Mouse (Mus musculus): Measurements from ENCODE around the gene Slc7a11. TPM values are rescaled to one million over a fixed set of nuclear protein-coding genes. Genes with fewer than 3 reads are reported as not detected.
A peak's percentile ranks its signal among the peaks of the same experiment; 100 is the strongest.

The Slc7a11 gene
- polyA plus RNA-seq, 1 experiment from 2014 or later: 3.4 TPM

DNA sequence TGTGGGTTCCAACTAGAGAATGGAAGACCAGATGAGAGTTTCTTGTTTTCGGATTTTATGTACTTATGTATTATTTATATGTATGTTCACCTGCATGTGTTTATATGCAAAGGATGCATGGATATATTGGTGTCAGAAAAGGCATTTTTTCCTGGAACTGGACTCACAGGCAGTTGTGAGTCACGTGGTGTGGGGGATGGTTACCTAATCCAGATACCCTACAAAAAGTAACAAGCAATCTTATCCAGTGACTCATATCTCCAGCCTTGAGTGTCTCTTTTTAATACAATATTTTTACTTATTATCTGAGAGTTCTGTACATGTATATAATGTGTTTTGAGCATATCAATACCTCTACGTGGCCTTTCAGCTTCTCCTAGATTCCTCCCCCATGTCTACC is 469.4 kb downstream of the Slc7a11 start:
- WGBS: 82% methylated on average over 3 of the region's 3 CpGs
- Histone ChIP-seq H3K27ac (replicated peaks) (no peak overlapping the region), H3K9me3 (replicated peaks) (no peaks in the 10 kb centered on the region), H3K4me3 (replicated peaks) (no peak overlapping the region), H3K4me1 (no peaks in the 10 kb centered on the region), H3K36me3 (no peaks in the 10 kb centered on the region), H3K9ac (no peak overlapping the region), H3K27me3 (no peaks in the 10 kb centered on the region), H3K4me2 (replicated peaks) (no peak overlapping the region)
- no peak for ATAC-seq (ENCODE audit: insufficient number of reproducible peaks, low FRiP score, low TSS enrichment, low read depth)

- ATAC-seq (ENCODE audit: insufficient number of reproducible peaks, low FRiP score, low TSS enrichment, low read depth): no peak
- Histone ChIP-seq H3K4me2 (replicated peaks) (no peak overlapping the region), H3K27ac (replicated peaks) (no peak overlapping the region), H3K27me3 (no peaks in the 10 kb centered on the region), H3K4me3 (replicated peaks) (no peak overlapping the region), H3K9ac (no peak overlapping the region), H3K36me3 (no peaks in the 10 kb centered on the region), H3K9me3 (replicated peaks) (no peaks in the 10 kb centered on the region), H3K4me1 (no peaks in the 10 kb centered on the region)
- WGBS: 54% methylated on average over 2 of the region's 2 CpGs
Measured at GRCm38 (mm10) chr3:49965569-49965968, 477.8 kb downstream of the Slc7a11 start.

GRCm38 (mm10) chr3:49960581-49960980 is 482.8 kb downstream of the Slc7a11 start:
- ATAC-seq (ENCODE audit: insufficient number of reproducible peaks, low FRiP score, low TSS enrichment, low read depth): no peak
- no peak overlapping the region for H3K27ac ChIP-seq (replicated peaks)
- H3K4me3 ChIP-seq (replicated peaks): no peak overlapping the region
- no peaks in the 10 kb centered on the region for H3K36me3 ChIP-seq
- H3K9ac ChIP-seq: no peak overlapping the region
- 60% methylated on average over 2 of the region's 2 CpGs for WGBS
- no peaks in the 10 kb centered on the region for H3K9me3 ChIP-seq (replicated peaks)
- no peaks in the 10 kb centered on the region for H3K27me3 ChIP-seq
- no peaks in the 10 kb centered on the region for H3K4me1 ChIP-seq
- H3K4me2 ChIP-seq (replicated peaks): no peak overlapping the region

DNA sequence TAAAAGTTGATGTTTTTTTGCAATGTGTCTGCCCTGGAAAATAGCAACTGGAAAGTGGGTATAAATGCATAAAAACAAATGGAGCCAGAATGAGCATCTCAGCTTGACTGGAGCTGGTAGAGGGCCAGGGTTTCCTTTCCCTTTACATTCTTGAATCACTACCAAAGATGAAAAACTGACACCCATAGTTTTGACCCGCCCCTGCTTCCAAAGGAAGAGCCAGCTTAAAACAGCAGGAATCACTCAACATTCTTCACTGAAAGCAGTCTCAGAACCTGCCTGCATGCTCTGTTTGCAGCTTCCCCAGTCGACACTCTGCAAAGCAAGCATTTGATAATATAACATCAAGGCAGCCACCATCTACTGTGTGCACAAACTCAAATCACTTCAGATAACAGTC is 496.6 kb downstream of the Slc7a11 start:
- 0 out of 2 replicates have a peak overlapping the region, but pooled peaks have one; percentile 48 for H3K27ac ChIP-seq (replicated peaks)
- no peak overlapping the region for H3K4me3 ChIP-seq (replicated peaks)

GRCm38 (mm10) chr3:49944783-49945182 is 498.6 kb downstream of the Slc7a11 start:
- no peak for ATAC-seq (ENCODE audit: insufficient number of reproducible peaks, low FRiP score, low TSS enrichment, low read depth)
- no peak overlapping the region for H3K4me3 ChIP-seq (replicated peaks)
- no peak overlapping the region for H3K4me2 ChIP-seq (replicated peaks)
- H3K4me1 ChIP-seq: no peaks in the 10 kb centered on the region
- H3K27ac ChIP-seq (replicated peaks): no peak overlapping the region
- WGBS: 64% methylated on average over 5 of the region's 5 CpGs
- H3K27me3 ChIP-seq: no peaks in the 10 kb centered on the region
- no peaks in the 10 kb centered on the region for H3K36me3 ChIP-seq
- H3K9me3 ChIP-seq (replicated peaks): no peaks in the 10 kb centered on the region
- H3K9ac ChIP-seq: no peak overlapping the region

More for the DNA sequence above, 496.6 kb downstream of the Slc7a11 start:
- ATAC-seq (ENCODE audit: insufficient number of reproducible peaks, low FRiP score, low TSS enrichment, low read depth): no peak
- 20% methylated on average over 2 of the region's 2 CpGs for WGBS
- Histone ChIP-seq H3K9ac (no peak overlapping the region), H3K4me1 (no peaks in the 10 kb centered on the region), H3K27me3 (no peaks in the 10 kb centered on the region), H3K9me3 (replicated peaks) (no peaks in the 10 kb centered on the region), H3K36me3 (no peaks in the 10 kb centered on the region), H3K4me2 (replicated peaks) (no peak overlapping the region)

GRCm38 (mm10) chr3:49937611-49938010 is 505.8 kb downstream of the Slc7a11 start:
- Histone ChIP-seq H3K27me3 (no peaks in the 10 kb centered on the region), H3K4me1 (no peaks in the 10 kb centered on the region), H3K4me2 (replicated peaks) (no peak overlapping the region), H3K4me3 (replicated peaks) (no peak overlapping the region), H3K36me3 (no peaks in the 10 kb centered on the region), H3K9me3 (replicated peaks) (no peaks in the 10 kb centered on the region), H3K9ac (no peak overlapping the region), H3K27ac (replicated peaks) (no peak overlapping the region)
- ATAC-seq (ENCODE audit: insufficient number of reproducible peaks, low FRiP score, low TSS enrichment, low read depth): no peak
- 73% methylated on average over 2 of the region's 2 CpGs for WGBS

DNA sequence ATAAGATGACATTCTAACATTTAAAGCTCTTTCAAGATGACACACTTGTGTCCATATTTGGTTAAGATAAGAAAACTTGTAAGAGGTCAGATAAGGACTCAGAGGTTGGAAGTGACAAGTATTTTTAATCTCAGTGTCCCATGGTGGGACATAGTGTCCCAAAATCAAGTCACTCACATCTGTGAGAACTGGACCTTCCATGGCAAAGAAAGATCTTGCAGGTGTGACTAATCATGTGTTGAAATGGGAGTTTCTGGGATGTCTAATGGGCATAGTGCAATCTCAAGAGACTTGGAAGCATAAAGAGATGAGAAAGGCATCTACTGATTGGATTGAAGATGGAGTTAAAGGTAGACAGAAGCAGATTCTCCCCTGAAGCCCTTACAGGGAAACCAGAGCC is 513.9 kb downstream of the Slc7a11 start:
- 0 out of 2 replicates have a peak, but pooled peaks cover 3% of the 10 kb centered on the region for H3K4me1 ChIP-seq
- H3K9me3 ChIP-seq (replicated peaks): no peaks in the 10 kb centered on the region
- H3K27ac ChIP-seq (replicated peaks): peak overlapping the region; percentile 52; the same call in 1 of the 2 replicates
- no peak overlapping the region for H3K9ac ChIP-seq
- no peak for ATAC-seq (ENCODE audit: insufficient number of reproducible peaks, low FRiP score, low TSS enrichment, low read depth)
- no peak overlapping the region for H3K4me3 ChIP-seq (replicated peaks)
- no peaks in the 10 kb centered on the region for H3K36me3 ChIP-seq
- no peak overlapping the region for H3K4me2 ChIP-seq (replicated peaks)
- H3K27me3 ChIP-seq: no peaks in the 10 kb centered on the region

DNA sequence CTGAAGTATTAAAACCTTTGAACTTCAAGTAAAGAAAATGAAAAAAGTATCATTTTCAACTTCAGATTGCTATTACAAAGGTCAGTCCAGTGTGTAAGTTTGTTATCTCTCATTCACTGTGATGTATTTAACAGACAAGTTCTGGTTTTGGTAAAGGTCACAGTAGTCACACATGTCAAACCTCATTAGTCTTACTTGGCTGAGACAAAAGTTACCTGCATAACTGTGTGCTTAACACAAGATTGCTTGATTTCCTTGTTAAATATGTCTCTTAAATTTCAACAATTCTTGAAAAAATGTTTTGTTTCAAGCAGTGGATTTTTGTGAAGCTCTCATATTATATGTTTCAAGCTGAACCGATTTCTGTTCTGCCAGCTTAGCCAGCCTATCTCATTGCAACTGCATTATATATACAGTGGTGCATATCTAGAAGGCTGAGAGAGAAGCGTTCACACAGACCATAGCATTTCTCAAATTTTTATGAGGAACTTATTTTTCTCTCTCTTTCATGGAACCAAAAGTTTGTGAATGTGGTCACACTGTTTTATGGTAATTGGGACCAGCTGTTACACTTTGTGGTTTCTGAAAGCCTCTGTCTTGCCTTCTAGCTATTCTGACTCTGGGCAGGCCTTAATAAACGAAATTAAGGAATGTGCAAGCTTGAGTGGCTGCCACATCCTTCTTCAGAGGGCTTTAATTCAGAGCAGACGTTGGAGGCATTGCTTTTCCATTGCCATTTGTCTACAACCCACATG is 514.7 kb downstream of the Slc7a11 start:
- Histone ChIP-seq H3K27me3 (no peaks in the 10 kb centered on the region), H3K9me3 (replicated peaks) (no peaks in the 10 kb centered on the region), H3K27ac (replicated peaks) (peak overlapping the region; percentile 76), H3K4me2 (replicated peaks) (no peak overlapping the region), H3K9ac (no peak overlapping the region), H3K36me3 (no peaks in the 10 kb centered on the region), H3K4me3 (replicated peaks) (no peak overlapping the region), H3K4me1 (0 out of 2 replicates have a peak, but pooled peaks cover 3% of the 10 kb centered on the region)
- 13% methylated on average over 4 of the region's 4 CpGs for WGBS
- peak; percentile 88 for ATAC-seq (ENCODE audit: insufficient number of reproducible peaks, low FRiP score, low TSS enrichment, low read depth)

GRCm38 (mm10) chr3:49913929-49914328 is 529.5 kb downstream of the Slc7a11 start:
- no peak for ATAC-seq (ENCODE audit: insufficient number of reproducible peaks, low FRiP score, low TSS enrichment, low read depth)
- no peaks in the 10 kb centered on the region for H3K27me3 ChIP-seq
- no peak overlapping the region for H3K4me2 ChIP-seq (replicated peaks)
- H3K27ac ChIP-seq (replicated peaks): no peak overlapping the region
- WGBS: 57% methylated on average over 2 of the region's 2 CpGs
- H3K4me3 ChIP-seq (replicated peaks): no peak overlapping the region
- no peak overlapping the region for H3K9ac ChIP-seq
- no peaks in the 10 kb centered on the region for H3K9me3 ChIP-seq (replicated peaks)
- H3K36me3 ChIP-seq: no peaks in the 10 kb centered on the region
- H3K4me1 ChIP-seq: peaks cover 5% of the 10 kb centered on the region; the same call in 1 of the 2 replicates

DNA sequence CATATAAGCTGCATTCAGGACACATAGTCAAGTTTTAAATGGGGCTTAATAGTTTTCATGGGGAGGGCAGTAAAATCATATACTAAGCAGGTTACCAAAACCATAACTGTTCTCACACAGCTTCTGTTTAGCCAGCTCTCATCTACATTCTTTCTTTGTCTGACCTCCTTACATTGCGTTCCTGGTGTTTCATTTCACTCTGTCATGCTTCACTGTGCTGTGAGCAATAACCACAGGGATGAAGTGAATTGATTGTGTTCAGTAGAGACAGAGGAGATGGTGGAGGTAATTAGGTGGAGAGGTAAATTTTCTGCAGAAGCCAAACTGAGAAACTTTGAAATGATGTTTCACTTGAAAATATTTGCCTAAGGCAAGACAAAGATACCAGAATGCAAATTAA is 532.5 kb downstream of the Slc7a11 start:
- no peak for ATAC-seq (ENCODE audit: insufficient number of reproducible peaks, low FRiP score, low TSS enrichment, low read depth)
- H3K27ac ChIP-seq (replicated peaks): no peak overlapping the region
- no peak overlapping the region for H3K4me2 ChIP-seq (replicated peaks)
- H3K4me1 ChIP-seq: peaks cover 11% of the 10 kb centered on the region; the same call in 1 of the 2 replicates
- no peak overlapping the region for H3K9ac ChIP-seq
- H3K9me3 ChIP-seq (replicated peaks): no peaks in the 10 kb centered on the region
- no peaks in the 10 kb centered on the region for H3K36me3 ChIP-seq
- WGBS: 43% methylated on average over 1 of the region's 1 CpGs
- H3K27me3 ChIP-seq: no peaks in the 10 kb centered on the region
- H3K4me3 ChIP-seq (replicated peaks): no peak overlapping the region

GRCm38 (mm10) chr3:49908426-49909341 is 534.7 kb downstream of the Slc7a11 start:
- Histone ChIP-seq H3K27me3 (no peaks in the 10 kb centered on the region), H3K4me2 (replicated peaks) (peak overlapping the region; percentile 21), H3K4me3 (replicated peaks) (no peak overlapping the region), H3K27ac (replicated peaks) (peak overlapping the region; percentile 87), H3K9me3 (replicated peaks) (no peaks in the 10 kb centered on the region), H3K9ac (no peak overlapping the region), H3K36me3 (no peaks in the 10 kb centered on the region), H3K4me1 (peaks cover 11% of the 10 kb centered on the region; the same call in 1 of the 2 replicates)
- peak; percentile 57 for ATAC-seq (ENCODE audit: insufficient number of reproducible peaks, low FRiP score, low TSS enrichment, low read depth)
- WGBS: 19% methylated on average over 12 of the region's 12 CpGs
